Mouse (Mus musculus): ENCODE results near the gene Tcf12. TPM values are rescaled to one million over a fixed set of nuclear protein-coding genes. Genes with fewer than 3 reads are reported as not detected.

The Tcf12 gene
- polyA plus RNA-seq, 1 experiment from 2014 or later = 142 TPM

DNA sequence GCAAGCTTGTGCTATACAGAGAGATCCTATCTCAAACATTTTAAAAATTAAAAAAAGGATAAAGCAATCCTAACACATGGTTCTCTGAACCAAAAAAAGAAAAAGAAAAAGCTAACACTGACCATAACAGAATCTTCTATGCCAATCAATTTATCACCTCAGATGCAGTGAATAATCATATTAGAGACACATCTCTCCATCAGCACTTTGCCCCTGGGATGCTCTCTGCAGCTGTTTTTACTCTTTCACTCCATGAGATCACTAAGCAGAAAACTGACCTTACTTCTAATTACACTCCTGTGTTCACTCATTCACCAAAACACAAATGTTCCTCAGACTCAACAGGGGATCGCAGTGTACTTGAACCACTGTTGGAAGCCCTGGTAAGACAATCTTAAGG, 128.8 kb downstream of the Tcf12 start:
- no peak for DNase-seq (ENCODE audit: low spot score)

GRCm38 (mm10) chr9:71981071-71981470, 130.6 kb downstream of the Tcf12 start:
- no peak for DNase-seq (ENCODE audit: low spot score)

DNA sequence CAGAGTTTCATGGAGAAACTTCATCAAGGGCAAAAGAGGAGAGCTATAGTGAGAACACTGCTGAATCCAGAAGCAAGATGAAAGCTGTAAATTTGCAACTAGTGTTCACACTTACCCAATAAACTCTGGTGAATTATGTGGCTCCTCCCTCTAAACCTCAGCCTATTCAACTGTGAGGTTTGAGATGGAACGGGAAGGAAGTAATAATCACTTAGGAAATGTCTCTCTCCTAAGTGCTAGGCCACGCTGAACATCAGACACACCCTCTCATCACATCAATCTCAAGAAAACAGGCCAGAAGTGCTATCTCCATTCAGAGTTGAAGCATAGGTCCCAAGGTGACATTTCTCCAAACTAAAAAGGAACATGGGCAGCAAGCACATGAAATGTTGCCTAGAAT, 131.1 kb downstream of the Tcf12 start:
- no peak for DNase-seq (ENCODE audit: low spot score)

DNA sequence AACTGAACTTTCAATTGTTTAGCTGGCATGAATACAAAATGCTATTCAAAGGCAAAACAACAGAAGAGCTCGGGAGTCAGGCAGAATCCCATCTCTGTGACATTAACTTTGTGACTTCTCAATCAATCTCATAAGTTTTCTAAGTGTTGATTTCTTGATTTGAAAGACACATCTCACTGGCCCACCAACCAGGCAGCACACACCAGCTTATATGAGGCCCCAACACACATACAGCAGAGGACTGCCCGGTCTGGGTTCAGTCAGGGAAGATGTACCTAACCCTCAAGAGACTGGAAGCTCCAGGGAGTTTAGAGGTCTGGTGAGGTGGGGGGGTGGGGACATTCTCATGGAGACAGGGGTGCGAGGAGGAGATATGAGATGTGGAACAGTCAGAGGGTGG, 132.8 kb downstream of the Tcf12 start:
- DNase-seq (ENCODE audit: low spot score) = no peak

DNA sequence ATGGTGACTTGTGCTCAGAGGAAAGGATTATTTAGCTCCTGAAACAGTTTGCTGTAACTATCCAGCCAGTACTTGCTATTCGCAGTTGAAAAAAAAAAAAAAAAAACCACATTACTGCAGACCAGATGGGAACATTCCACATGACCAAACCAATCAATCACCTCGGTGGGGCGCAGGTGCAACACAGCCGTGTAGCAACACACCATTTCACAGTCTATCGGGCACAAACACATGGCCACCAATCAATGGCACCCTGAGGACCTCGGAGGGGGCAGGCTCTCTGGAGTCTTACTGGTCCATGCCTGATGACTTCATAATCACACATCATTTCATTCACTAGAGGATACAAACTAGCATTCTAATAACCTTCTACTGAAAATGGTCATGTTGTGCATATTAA, 135.6 kb downstream of the Tcf12 start:
- no peak for DNase-seq (ENCODE audit: low spot score)

GRCm38 (mm10) chr9:71975141-71975540, 136.5 kb downstream of the Tcf12 start:
- DNase-seq (ENCODE audit: low spot score) = no peak

DNA sequence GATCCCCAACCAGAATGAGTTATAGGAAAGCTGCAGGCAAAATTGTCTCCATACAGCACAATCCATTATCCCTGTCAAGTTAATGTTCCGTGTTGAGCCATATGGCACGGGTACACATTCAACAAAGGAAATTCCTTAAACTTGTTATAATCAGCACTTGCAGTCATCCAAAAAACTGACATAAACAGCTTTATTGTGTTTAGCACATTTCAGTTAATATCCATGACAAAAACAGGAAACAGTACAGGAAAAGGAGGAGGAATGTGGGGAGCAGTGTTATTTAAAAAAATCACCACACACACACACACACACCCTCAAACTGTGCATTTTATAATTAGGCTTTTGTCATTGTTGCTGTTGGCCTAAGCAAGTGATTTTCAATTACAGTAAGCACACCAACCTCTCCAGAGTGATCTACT, 137.1 kb downstream of the Tcf12 start:
- DNase-seq (ENCODE audit: low spot score) = no peak

- DNase-seq (ENCODE audit: low spot score) = no peak
These were observed 147.6 kb downstream of the Tcf12 start for GRCm38 (mm10) chr9:71964039-71964438.

DNA sequence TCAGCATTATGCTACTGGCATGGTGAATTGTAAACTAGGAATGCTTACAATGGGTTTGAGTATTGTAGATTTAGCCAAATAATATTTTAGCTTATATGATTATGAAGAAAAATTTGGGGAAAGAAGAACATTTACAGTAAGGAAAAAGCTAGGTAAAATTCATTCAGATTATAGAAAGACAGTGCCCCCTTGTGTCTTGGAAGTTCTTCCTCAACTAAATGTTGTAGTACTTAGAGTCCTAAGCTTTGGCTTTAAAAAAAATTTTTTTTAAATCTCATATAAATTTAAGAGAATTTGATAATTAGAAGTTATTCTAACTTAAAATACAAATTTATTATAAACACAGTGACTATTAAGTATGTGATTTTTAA, 151.7 kb downstream of the Tcf12 start:
- DNase-seq (ENCODE audit: low spot score) = no peak

- DNase-seq (ENCODE audit: low spot score) = no peak
These were observed 152.2 kb downstream of the Tcf12 start for GRCm38 (mm10) chr9:71959259-71960025.

GRCm38 (mm10) chr9:71953217-71953616, 158.5 kb downstream of the Tcf12 start:
- DNase-seq (ENCODE audit: low spot score) = no peak

- no peak for DNase-seq (ENCODE audit: low spot score)
These were observed 159.0 kb downstream of the Tcf12 start for GRCm38 (mm10) chr9:71952621-71953076.

DNA sequence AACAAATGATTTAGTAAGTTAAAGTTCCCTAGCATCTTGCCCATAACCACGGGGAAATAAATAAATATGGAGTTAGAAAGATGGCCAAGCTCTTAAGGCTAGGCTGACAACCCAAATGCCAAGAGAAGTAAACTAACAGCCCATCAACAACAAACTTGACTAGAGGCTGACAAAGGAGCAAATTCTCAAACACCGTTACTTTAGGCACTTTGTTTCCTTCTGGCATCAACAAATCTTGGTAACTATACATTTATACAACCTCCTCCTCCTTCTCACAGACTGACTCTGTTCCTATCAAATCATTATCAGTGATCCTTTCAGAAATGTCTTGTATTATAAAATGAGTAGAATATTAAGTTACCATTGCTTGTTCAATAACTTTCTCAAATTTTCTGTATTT, 159.7 kb downstream of the Tcf12 start:
- DNase-seq (ENCODE audit: low spot score) = no peak

- DNase-seq (ENCODE audit: low spot score) = no peak
These were observed 160.3 kb downstream of the Tcf12 start for GRCm38 (mm10) chr9:71951341-71951740.

DNA sequence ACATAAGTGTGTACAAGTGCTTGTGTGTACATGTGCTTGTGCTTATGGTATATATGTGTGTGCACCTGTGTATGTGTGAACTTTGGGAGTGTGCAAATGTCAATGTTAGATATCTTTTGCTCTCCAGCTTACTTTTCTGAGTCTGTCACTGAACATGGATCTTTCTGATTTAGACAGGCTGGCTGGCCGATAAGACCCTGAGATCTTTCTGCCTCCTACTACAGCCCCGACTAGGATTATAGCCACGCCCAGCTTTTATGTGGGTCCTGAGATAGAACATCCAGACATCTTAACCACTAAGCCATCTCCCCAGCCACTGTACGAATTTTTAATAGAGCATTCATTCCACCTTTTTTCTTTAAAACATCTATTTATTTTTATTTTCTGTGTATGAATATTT, 166.9 kb downstream of the Tcf12 start:
- no peak for DNase-seq (ENCODE audit: low spot score)

DNA sequence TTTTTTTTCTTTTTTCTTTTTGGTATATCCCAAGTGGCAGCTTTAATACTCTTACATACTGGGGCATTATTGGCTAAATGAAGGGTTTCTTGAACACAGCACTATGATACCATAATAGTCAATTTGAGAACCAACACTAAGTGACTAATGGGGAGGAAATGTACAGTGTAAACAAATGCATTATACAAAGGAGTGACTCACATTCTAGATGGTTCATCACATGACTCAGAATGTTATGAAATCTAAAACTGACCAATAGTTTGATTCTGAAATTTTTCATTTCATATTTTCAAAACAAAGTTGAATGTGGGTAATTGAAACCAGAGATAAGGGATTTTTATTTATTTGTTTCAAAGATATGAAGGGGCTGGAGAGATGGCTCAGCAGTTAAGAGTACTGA, 169.2 kb downstream of the Tcf12 start:
- DNase-seq (ENCODE audit: low spot score) = no peak

DNA sequence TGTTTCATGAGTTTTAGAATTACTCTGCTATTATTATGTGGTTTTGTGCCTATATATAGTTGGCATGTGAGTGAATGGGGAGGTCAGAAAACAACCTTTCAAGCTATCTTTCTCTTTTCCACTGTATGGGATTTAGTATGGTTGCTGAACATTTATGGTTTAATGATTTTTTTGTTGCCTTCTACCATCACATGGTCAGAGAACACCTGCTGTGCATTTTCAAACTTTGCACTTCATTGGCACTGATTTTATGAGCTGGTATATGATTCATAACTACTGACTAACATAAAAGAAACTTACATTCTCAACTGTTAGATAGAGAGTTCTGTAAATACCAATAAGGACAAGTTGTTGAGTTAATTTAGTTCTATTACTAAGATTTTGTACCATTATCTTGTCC, 171.7 kb downstream of the Tcf12 start:
- no peak for DNase-seq (ENCODE audit: low spot score)

DNA sequence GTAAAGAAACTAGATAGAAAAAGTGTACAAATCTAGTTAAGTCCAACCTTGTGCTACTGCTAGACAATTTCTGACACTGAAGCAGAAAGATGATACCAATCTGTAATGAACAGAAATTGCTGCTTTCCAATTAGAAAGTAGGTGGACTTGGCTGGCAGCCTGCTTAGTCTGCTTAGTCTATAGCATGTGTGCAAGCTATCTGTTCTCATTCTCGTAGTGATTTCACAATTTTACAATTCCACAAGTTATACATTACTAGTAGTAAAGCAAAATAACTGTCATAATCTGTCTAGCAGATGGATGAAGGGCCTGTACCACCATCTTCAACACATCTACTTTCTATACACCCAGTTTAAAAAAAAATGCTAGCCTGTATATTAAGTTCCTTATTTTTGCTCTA, 175.5 kb downstream of the Tcf12 start:
- DNase-seq (ENCODE audit: low spot score) = no peak

GRCm38 (mm10) chr9:71934833-71935232, 176.8 kb downstream of the Tcf12 start:
- no peak for DNase-seq (ENCODE audit: low spot score)

DNA sequence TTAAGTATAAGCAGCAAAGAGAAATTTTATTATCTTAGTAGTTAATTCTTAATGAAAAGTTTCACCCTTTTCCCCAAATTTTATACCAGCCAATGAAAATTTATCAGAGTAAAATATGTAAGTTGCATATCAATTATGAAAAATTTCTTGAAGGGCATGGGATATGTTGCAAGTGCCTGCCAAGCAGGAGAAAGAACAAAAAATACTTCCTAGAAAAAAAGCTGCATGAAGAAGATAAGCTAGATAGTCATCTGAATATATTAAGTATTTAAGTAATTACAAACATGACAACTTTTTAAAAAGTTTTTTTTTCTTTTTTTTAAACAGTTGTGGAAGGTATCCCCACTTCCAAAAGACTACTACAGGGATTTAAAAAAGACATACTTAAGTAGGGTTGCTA, 179.7 kb downstream of the Tcf12 start:
- DNase-seq (ENCODE audit: low spot score) = no peak

DNA sequence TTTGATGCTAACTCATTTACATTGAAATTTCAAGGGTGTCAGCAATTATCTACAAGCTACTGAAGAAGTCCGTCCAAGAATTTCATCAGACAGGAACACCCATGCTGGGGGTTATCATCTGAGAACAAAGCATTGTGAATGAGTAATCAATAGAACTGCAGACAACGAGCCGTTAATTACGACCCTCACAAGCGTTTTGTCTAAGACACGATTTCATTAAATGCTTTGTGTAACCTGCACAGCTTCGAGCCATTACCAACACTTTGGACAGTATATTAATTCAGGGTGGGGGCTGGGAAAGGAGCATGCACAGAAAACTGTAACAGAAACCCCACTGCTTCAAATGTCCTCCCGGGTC, 180.3 kb downstream of the Tcf12 start:
- DNase-seq (ENCODE audit: low spot score) = no peak

- no peak for DNase-seq (ENCODE audit: low spot score)
These were observed 181.0 kb downstream of the Tcf12 start for GRCm38 (mm10) chr9:71930431-71931357.

DNA sequence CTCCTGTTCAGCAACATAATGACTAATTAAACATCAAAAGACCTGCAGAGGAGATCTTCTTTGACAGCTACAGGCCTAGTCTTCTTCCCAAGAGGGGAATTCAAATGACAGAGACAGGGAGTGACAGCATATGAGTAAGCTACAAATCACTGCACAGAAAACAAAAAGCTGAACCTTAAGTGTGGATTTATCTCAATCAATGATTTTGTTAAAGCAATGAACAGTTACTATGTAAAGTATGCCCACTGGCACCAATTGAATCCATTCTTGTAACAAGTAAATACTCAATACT, 195.1 kb downstream of the Tcf12 start:
- no peak for DNase-seq (ENCODE audit: low spot score)

Data from thymus, postnatal 0 days (tissue).